Mouse (Mus musculus) small intestine, adult 2 months (tissue): ENCODE results near the gene Ssx2ip.

Experiments
- CTCF ChIP-seq: fragments of 200-500 bp; IDR thresholded peaks from 2 replicates; pipeline ENCODE4 v1.5.1; 2012; ENCODE audit warnings: low read depth, mild to moderate bottlenecking, control low read depth, inconsistent platforms, low read length, moderate library complexity, mixed read lengths; ENCODE audit not compliant: insufficient replicate concordance, insufficient read length; ENCODE audit errors: extremely low read depth
- POLR2A ChIP-seq: fragments of 200-500 bp; IDR thresholded peaks from 2 replicates; pipeline ENCODE4 v1.6.1; 2012; ENCODE audit warnings: low read depth, mild to moderate bottlenecking, control low read depth, inconsistent platforms, low read length, moderate library complexity

DNA sequence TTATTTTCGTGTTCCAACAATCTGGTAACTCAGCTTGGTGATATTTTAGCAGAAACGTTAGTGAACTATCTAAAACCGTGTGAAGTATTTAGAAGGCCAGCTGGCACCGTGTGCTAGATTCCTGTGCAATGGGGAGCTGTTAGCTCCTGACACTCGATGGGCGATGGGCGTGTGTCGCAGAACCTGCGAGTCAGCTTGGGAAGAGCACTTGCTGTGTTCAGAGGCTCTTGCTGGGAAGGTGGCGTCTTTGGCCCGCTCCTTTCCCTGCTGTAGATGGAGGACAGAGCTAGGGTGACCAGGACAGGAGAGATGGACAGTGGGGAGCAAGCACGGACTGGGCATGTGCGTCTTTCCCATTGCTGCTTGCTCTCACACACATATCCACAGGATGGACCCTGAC, 8.6 kb downstream of the Ssx2ip start:
- no peak for TF ChIP-seq CTCF
- no peak for TF ChIP-seq POLR2A
